Mouse (Mus musculus) adrenal gland, adult (tissue): ENCODE data around the gene Bend7.

Experiments
- DNase-seq, 2 experiments: peaks; one replicate each; pipeline ENCODE4 v3.0.0; 2022 to 2023; ENCODE audit warnings: low spot score in 1 of 2; ENCODE audit not compliant: inconsistent age in 2 of 2

Gene Bend7

DNA sequence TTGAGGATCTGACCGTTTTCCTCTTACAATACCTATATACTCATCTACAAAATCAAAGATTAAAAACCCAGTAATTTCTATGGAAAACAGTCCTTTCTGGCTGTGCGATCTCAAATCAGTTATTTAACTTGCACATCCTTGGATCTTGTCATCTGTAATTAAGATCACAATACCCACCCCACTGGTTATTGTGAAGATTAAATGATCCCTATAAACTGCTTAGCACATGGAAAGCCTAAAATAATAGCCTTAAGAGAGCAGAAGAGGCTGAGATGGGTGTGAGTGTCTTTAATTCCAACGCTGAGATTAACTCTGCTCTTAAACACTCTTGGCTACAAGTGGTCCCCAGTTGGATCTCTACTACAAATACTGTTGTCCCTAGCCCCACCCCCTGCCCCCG, 64.8 kb downstream of the Bend7 start:
- DNase-seq, result no peak

DNA sequence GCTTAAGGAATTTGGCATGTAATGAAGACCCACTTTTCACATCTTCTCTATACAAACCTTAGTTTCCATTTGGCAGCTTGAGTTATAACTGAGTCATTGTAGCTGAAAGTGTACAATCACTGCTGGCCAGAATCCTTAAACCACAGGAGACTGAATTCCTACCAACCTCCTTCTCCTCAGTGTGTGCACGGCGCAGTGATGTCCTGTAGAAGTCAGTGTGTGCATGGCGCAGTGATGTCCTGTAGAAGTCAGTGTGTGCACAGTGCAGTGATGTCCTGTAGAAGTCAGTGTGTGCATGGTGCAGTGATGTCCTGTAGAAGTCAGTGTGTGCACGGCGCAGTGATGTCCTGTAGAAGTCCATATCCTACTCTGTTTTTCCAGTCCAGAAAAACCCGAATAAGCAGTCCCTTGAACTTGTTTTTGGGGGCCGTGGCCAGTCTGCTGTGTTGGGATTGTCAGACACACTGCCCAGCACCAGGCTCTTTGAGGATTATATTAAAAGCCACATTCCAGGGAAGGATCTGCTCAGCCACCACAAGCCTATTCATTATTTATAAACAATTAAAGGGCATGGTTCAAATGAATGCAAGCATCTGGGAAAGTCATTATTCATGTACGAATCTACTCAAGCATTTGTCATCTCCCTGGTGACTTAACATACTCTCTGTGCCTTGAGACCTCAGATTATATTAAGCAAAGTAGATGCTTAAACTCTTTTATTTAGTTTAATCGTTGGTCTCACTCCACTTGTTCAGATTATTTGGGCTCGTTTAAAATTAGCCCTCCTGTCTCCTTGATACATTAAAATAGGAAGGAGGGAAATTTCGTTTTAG, 65.4 kb downstream of the Bend7 start:
- no peak for DNase-seq

DNA sequence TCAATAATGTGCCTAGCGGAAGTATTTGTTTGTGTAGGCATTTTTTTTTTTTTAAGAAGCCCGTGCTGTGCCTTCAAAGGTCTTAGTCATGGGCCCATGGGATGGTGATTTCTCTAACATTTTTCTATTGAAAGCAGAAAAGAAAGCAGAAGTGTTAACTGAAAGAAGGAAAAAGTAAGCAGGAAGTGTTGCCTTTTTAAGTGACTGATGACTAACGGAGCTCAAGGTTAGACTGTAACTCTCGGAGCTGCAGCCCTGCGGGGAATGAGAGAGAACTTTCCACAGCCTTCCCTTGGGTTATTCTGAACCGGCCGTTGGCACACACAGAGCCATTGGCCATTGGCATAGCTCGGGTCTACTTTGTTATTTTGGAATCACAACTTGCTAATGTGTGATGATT, 66.4 kb downstream of the Bend7 start:
- DNase-seq, result peak; percentile 76 to 87

DNA sequence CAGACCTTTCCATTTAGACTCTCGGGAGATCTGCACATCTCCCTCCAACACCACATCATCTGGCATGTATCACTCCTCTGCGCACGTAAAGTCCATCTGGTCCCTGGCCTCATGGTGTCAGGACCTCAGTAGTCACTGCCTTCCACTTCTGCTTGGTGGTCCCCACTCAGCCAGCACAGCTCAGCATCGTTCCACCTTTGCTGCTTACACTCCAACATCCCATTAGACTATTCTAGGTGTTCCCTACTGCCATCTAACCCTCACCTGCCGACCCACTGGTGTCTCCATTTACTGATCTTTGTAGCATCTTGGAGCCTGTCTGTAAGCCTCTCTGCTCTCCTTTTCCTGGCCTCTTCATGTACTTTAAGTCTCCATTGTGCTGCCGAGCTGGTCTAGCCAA, 67.4 kb downstream of the Bend7 start:
- DNase-seq, result no peak

DNA sequence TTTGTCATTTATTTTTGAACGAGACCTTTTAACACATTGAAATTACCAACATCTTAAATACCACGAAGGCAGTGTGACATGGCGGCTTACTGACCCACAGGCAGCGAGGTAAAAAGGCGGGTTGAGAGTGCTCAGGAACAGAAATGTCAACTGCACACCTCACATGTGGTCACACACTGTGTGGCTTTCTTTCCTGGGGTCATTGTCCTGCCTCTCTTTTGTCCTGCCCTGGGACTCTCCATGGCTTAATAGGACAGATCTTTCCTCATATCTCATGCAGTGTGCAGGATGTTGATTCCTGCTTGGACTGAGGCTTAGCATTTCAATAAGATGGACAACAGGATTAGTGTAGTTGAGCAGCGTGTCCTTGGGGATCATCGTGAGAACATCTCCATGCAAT, 69.6 kb downstream of the Bend7 start:
- DNase-seq, result no peak

DNA sequence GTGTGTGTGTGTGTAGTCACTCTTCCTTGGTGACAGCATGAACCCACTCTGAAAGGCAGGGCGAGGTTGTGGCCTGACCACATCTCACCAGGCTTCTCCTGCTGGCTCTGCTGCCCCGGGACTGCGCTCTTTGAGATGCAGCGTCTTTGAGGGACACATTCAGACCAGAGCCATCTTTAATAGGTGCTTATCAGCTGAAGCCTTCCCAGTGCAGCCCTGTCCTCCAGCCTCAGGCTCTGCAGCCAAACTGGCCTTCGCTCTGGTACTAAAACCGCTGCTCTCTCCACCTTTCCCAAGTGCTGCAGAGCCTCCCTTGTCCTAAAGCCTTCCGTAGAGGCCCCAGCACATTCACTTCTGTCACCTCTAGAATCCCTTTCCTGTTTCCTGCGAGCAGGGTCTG, 74.0 kb downstream of the Bend7 start:
- DNase-seq, result no peak

DNA sequence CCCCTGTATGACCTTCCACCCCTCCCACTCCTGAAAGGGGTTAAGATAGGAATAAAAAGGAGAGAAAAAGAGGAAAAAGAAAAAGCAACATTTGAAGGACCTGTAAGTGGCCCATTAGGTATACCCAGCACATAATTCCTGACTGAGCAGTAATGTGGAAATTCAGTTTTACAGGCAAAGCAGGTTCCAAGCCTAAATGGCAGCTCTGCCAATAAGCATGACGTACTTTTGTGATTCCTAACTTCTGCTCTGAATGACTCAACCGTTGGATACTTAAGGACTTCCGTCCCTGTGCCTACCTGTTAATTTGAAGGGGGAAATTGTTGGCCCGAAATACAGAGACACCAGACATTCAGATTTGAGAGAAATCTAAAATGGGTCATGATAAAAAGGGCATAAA, 74.9 kb downstream of the Bend7 start:
- DNase-seq, result no peak

DNA sequence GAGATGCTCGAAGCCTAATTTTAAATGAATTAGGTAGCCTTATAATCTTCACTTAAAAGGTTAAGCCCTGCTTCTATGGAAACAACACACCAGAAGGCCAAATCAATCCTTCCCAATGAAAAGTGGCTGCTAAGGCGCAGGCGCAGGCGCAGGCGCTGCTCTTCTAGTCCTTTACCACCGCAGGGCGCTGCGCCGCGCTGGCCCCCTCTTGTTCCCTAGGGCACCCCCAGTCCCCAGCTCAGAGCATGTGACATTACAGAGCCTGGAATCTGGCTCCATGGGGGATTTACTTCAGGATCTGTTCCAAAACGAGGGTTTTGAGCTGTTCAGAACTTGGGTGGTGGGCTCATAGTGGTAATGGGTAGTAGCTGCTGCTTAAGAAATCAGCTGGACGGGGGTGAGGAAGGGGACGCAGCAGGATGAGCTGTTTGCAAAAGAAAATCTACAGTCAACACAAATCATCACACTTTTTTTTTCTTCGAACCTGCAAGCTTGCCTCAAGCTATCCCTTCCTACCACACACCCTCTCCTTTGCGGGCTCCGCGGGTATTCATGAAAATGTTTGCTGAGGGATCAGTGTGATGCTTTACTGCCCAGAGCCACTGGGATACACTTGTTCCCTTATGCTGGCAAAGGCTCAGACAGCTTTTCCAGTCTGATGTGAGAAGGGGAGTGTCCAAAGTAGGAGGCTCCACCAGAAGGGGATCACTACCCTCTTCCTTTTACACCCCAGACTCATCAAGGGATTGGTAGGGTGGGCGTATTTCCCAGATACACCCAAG, 85.0 kb downstream of the Bend7 start:
- DNase-seq, result no peak

DNA sequence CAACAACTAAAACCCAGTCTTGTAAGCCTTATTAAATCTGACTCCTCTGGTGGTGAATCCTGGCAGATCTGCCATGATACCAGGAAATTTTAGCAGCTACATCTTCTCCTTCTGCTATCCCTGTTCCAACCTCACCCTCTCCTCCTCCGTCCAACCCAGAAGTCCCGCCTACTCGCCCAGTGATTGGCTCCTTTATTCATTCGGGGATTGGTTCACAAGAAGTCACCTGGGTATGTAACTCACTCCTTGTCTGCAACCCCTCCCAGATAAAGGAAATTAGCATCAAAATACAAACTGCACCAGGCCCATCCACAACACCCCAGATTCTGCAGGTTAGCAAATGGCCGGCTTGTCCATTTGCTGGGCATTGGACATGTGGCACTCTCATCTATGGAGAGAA, 98.7 kb downstream of the Bend7 start:
- DNase-seq, result no peak

DNA sequence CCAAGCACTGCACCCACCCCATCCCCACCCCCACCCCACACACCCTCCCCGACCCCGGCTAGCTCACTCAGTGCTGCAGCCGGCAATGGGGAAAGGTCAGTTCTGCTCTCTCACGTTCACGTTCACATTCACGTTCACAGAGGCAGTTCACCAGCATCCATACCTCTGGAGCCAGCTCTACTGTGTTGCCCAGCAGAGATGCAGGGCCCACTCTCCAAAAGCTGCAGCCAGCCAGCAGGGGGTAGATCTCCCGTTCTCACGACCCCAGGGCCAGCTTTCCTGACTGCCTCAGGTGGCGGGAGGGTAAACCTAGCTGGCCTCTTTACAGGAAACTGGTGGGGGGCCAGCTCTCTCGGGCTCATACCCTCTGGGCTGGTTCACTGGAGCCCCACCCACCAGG, 100.0 kb downstream of the Bend7 start:
- no peak for DNase-seq

DNA sequence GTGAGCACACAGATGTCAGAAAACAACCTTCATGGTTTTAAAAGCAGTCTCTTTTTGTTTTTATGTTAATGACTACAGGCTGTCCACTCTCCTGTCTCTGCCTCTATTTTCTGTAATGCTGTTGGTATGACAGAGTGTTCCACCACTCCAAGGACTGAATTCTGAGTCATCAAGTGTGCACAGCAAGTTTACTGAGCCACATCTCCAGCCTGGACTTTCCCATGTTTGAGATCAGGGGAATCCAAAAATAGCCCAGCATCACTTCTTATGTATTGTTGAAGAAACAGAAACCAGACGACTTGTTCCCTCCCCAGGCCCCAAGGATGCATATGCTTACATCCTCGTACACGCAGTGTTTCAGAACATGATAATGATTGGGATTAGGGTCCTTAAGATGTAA, 102.6 kb downstream of the Bend7 start:
- DNase-seq, result peak; percentile 40 to 54

DNA sequence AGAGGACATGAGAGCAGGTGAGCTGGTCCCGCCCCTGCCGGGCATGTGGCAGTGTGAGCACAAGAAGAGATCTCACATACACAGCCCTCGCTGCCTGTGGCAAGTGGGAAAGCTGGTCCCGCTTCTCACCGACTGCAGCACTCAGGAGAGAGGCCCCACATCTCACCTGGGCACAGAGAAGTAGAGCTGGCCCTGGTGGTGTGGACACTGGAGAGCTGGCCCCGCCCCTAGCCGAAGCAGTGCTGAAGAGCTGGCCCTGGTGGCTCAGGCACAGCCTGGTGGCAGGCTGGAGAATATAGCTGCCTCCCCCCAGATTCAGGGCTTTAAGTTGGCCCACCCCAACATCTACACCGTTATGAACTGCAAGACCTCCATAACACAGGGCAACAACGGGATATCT, 106.4 kb downstream of the Bend7 start:
- DNase-seq, result no peak

DNA sequence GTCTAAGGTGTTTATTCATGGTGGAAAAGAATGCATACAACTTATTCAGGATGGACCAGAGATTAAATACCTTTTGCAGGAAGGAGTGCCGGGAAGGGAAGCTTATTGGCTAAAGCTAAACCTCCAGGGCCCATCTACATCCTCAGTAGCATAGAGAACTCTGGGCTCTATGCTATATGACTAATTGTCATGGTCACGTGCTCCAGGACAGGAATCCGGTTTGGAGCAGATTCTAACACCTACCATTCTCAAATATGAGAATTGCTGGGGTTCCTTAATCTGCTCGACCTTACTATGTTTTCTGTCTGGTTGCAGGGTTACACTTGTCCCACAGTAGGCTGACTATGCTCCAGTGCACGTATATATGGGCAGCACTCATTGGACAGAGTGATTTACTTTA, 110.4 kb downstream of the Bend7 start:
- no peak for DNase-seq

DNA sequence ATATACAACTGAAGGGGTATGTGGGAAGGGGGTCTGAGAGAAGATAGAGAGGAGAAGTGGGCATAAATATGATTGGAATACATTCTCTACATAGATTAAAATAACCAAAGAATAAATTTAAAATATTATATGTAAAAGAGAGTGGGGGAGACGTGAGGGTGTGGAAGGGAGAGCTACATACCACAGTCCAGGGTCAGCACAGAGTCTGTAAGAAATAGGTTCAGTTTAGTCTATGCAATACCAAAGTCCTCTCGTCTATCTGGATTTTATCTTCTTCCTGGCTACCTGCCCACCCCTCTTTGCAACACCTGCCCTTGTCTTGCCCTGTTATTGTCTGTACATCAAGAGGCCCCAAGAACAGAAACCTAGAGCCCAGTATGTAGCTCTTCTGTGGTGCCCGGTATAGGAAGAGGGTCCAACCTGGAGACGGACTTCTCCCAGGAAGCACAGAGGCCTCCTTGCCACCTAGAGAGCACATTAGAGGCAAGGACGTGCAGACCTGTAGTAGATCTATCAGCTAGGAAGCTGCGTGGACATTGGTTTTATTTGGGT, 110.9 kb downstream of the Bend7 start:
- DNase-seq, result no peak

DNA sequence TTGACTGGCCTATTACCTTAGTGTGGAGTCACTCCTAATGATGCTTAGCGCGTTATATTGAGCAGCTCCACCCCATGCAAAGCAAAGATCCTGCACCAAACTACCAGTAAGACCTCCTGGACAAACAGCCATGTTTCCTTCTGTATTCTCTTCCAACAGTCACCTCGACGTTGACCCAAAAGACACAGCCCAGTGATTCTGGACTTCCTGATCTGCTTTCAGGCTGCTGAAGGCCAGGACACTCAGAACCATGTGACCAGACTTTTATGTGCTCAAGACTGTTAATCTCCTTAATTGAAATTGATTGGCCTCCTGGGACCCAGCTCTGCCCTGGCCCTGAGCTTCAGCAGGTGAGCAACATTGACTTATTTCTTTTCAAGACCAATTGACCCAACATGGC, 111.4 kb downstream of the Bend7 start:
- DNase-seq, result no peak

DNA sequence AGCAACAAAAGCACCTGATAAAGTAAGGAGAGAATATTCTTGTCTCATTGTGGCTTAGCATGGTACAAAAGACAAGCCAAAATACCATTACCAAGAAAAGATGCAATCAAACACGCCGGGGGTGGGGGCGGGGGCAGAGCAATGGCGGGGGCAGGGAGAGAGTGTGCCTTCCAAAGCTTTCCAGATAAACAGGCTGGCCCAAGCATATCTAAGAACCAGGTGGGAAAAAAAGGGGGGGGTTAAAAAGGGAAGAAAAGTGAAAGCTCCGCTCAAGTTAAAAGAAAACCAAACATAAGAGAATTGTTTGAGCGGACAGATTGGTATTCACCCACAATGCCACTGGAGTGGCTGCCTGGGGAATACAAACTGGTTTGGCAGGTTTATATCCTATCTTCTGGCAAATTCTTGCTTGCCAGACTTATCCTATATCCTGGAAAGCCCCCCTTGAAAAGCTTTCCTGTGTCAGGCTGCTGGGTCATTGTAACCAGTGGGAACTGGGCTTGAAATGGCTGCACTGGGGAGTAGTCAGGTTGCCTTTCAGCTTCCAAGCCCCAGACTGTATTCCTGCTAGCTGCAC, 111.9 kb downstream of the Bend7 start:
- DNase-seq, result no peak

DNA sequence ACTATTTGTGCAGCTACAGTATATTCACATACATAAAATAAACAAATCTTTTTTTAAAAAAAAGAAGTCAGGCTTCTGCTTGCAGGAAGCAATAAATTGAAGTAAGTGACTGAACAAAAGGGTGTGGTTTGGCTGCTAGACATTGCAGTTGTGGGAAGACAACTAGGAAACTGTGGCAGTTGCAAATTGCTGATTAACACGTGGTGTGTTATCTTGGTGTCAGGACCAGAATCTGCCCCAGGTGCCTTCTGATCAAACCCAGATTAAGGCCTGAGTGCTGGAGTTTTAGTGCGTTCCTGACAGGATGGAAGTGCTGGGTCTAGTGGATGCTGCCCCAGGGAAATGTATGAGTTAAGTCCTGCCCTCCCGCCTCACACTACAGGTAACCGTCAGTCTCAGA, 113.9 kb downstream of the Bend7 start:
- DNase-seq, result no peak

DNA sequence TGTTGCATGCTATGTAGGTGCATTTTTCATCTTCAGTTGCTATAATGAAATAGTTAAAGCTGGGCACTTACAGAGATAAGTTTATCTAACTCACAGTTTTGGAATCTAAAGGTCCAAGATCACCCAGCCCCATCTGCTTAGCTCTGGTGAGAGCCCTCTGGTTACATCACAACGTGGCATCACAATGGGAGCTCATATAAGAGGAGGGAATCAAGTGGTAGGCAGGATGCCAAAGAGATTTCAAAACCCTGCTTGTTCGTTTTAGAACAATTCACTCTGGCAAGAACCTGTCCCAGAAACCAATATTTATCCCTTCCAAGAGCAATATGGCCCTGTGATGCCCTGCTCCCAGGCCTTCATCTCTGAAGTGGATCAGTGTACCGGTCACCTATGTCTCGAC, 114.5 kb downstream of the Bend7 start:
- DNase-seq, result no peak

DNA sequence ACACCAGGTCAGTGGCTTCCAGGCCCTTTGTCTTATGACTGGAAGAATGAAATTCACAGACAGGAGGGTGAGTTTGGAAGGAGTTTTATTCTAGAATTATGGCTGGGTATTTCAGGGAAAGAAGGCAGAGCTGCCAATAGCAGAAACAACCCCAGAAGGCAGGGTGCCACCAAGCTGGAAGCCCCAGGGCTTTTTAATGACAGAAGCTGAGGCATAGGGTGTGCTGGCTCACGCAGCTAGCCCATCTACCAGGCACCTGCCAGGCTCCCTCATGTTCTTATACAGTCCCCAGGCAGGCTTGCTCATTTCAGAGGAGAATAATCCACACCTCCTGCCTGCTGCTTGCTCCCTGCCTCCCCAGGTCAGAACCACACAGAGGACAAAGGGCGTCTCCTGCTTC, 131.8 kb downstream of the Bend7 start:
- DNase-seq, result no peak
